Mouse (Mus musculus) sigmoid colon, adult 10 weeks (tissue): Measurements from ENCODE around the gene Acsm2. TPM values are rescaled to one million over a fixed set of nuclear protein-coding genes. Genes with fewer than 3 reads are reported as not detected.

ENCODE experiments used
- polyA plus RNA-seq: library from polyadenylated mRNA; stranded (reverse); fragments of 350-450 nt; fragmentation: Illumina TruSeq; extraction: RNeasy Lipid Tissue Mini Kit (QIAGEN cat#74804); gene quantifications from one replicate; pipeline ENCODE4 v1.2.3, GENCODE M21; 2014; ENCODE audit warnings: low read depth, low replicate concordance

Gene Acsm2
- not detected for polyA plus RNA-seq

GRCm38 (mm10) chr7:119554040-119554439 lies at the start of gene Acsm2:
TSS of gene Acsm2 (plus strand) at chr7:119554340.

GRCm38 (mm10) chr7:119519163-119519562 lies 35.0 kb upstream of the Acsm2 start, which contains the start of gene Acsm5:
TSS of gene Acsm5 (plus strand) at chr7:119519463.

GRCm38 (mm10) chr7:119523389-119523788 lies 30.8 kb upstream of the Acsm2 start, which contains the start of gene Pdilt:
TSS of gene Pdilt (minus strand) at chr7:119523489.

GRCm38 (mm10) chr7:119606664-119607076 lies 52.5 kb downstream of the Acsm2 start, which contains the start of gene Acsm1:
TSS of gene Acsm1 (plus strand) at chr7:119607026.

Other genes starting within 250 kb of the Acsm2 start
- gene Gp2, start 95.1 kb upstream of the Acsm2 start, polyA plus RNA-seq: 1.8 TPM
- not detected for gene Umod, start 75.1 kb upstream of the Acsm2 start, polyA plus RNA-seq
- not detected for gene Acsm5, start 34.9 kb upstream of the Acsm2 start, polyA plus RNA-seq
- not detected for gene Pdilt, start 30.9 kb upstream of the Acsm2 start, polyA plus RNA-seq
- not detected for gene Acsm1, start 52.7 kb downstream of the Acsm2 start, polyA plus RNA-seq
- gene Acsm4, start 135.7 kb downstream of the Acsm2 start, polyA plus RNA-seq: not detected
- 43.9 TPM for gene Thumpd1, start 166.5 kb downstream of the Acsm2 start, polyA plus RNA-seq
- 591 TPM for gene Acsm3, start 206.6 kb downstream of the Acsm2 start, polyA plus RNA-seq
- 27.8 TPM for gene Rexo5, start 239.7 kb downstream of the Acsm2 start, polyA plus RNA-seq
- 19.6 TPM for gene Eri2, start 239.7 kb downstream of the Acsm2 start, polyA plus RNA-seq